Mouse (Mus musculus): ENCODE data around the gene Rsad2. TPM values are rescaled to one million over a fixed set of nuclear protein-coding genes. Genes with fewer than 3 reads are reported as not detected.

Rsad2 gene
- polyA plus RNA-seq, 1 experiment = 0.94 TPM

GRCm38 (mm10) chr12:26393291-26393690, 63.0 kb downstream of the Rsad2 start:
- no peak overlapping the region for H3K27ac ChIP-seq (ENCODE audit: insufficient read depth, low read length)
- no peak overlapping the region for H3K4me3 ChIP-seq (ENCODE audit: insufficient read depth, low read length)
- TF ChIP-seq CTCF (IDR thresholded peaks at IDR 0.05; ENCODE audit: extremely low read depth, insufficient read depth, low read length) (no peak), POLR2A (IDR thresholded peaks at IDR 0.05; ENCODE audit: extremely low read depth, insufficient read depth, low read length) (no peak)
- H3K4me1 ChIP-seq (ENCODE audit: control insufficient read depth, insufficient read depth, low read length) = peaks cover 17% of the 10 kb centered on the region

Other genes starting within 250 kb of the Rsad2 start
- 17.5 and 17.7 TPM in 2 replicates for gene Rnf144a, start 41.2 kb downstream of the Rsad2 start, polyA plus RNA-seq (2012; rRNA removed)
- 15.8 and 16.7 TPM in 2 replicates for gene Cmpk2, start 12.8 kb upstream of the Rsad2 start, polyA plus RNA-seq (2012; rRNA removed)